Mouse (Mus musculus): Measurements from ENCODE around the gene Gpbp1l1.

The Gpbp1l1 gene

GRCm38 (mm10) chr4:116638821-116639220 is 81.4 kb downstream of the Gpbp1l1 start:
- DNase-seq (ENCODE audit: low read depth) = no peak

DNA sequence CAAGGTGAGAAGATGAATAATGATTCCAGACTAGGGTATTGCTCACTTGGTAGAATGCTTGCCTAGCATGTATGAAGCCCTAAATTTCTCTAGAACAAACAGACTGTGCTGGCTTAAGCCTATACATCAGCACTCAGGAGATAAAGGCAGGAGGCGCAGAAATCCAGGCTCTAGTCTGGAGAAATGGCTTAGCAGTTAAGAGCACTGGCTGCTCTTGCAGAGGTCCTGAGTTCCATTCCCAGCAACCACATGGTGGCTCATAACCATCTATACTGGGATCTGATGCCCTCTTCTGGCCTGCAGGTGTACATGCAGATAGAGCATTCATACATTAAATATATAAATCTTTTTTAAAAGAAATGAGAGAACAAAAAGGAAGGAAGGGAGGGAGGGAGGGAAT is 84.6 kb downstream of the Gpbp1l1 start:
- no peak for DNase-seq (ENCODE audit: low read depth)
